Mouse (Mus musculus) CD4-positive helper T cell, adult 2 months (primary cell): ENCODE data around the gene Ankrd2.

Experiments used
- DNase-seq: peaks from one replicate; pipeline ENCODE4 v3.0.0-alpha.2; 2012; ENCODE audit warnings: low read depth, missing footprints, low spot score

Ankrd2 gene

GRCm38 (mm10) chr19:42035456-42036248, at the start of gene Ankrd2:
TSS of gene Ankrd2 (plus strand) at chr19:42036000.
- DNase-seq, result peak; percentile 79

DNA sequence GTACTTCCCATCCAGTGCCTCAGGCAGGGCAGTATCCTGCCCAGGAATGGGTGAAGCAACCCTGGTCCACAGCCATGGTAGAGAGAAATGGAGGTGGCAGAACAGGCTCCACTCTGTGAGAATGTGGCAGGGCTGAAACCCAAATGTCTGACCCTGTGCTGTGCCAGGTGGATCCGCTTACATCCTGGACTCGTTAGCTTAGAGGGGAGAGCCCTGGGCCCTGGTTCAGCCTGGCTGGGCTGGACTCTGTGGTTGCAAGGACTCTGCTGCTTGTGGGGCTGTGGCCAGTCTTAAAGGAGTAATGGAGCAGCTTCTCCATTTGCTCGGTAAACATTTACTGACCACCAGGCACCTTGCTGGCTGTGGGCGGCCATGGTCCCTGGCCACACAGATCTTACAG, 48.6 kb upstream of the Ankrd2 start:
- DNase-seq, result no peak

- no peak for DNase-seq
Observed at GRCm38 (mm10) chr19:41989810-41990209, 46.0 kb upstream of the Ankrd2 start.

DNA sequence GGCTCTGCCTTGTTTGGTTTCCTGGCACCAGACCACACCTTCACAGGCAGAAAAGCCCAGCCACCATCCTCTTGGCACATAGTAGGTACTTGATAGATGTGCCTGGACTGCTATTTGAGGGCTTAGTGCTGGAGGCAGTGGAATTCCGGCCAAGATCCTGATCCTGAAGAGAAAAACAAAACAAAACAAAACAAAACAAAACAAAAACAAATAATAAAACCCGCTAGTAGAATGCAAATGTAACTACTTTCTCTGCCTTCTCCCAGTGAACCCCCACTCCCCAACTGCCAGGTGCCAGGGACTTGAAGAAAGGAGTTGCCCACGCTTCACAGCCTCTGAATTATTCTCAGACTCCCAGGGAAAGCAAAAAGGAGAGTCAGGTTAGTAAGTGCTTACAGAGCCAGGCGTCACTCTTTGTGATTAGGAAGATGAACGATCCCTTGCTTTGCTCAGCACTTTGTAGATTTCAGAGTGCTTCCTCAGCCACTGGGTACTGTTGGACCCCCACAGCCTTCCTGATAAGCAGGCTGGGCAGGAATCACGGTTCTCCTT, 43.8 kb upstream of the Ankrd2 start:
- DNase-seq, result no peak

GRCm38 (mm10) chr19:41992971-41993370, 42.8 kb upstream of the Ankrd2 start:
- no peak for DNase-seq

DNA sequence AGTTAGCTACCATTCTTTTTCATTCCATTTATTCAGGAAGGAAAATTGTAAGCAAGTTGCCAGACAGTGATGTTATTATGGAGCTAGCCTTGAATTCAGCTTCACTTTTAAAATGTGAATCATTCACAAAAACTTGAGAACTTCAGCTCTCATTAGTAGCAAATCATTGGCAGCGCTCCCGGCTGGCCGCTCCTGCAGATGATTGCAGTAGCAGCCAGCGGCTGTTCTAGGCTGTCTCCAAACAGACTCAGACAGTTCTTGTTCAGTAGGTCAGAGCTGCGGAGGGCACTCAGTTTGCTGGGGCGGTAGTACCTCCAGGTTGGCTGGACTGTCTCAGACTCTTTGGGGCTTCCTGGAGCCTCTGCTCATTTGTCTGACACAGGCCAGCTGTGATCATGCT, 42.3 kb upstream of the Ankrd2 start:
- no peak for DNase-seq

- no peak for DNase-seq
Observed at GRCm38 (mm10) chr19:41994023-41994422, 41.8 kb upstream of the Ankrd2 start.

GRCm38 (mm10) chr19:41995483-41995882, 40.3 kb upstream of the Ankrd2 start:
- DNase-seq, result no peak

- no peak for DNase-seq
Observed at GRCm38 (mm10) chr19:41997090-41997489, 38.7 kb upstream of the Ankrd2 start.

DNA sequence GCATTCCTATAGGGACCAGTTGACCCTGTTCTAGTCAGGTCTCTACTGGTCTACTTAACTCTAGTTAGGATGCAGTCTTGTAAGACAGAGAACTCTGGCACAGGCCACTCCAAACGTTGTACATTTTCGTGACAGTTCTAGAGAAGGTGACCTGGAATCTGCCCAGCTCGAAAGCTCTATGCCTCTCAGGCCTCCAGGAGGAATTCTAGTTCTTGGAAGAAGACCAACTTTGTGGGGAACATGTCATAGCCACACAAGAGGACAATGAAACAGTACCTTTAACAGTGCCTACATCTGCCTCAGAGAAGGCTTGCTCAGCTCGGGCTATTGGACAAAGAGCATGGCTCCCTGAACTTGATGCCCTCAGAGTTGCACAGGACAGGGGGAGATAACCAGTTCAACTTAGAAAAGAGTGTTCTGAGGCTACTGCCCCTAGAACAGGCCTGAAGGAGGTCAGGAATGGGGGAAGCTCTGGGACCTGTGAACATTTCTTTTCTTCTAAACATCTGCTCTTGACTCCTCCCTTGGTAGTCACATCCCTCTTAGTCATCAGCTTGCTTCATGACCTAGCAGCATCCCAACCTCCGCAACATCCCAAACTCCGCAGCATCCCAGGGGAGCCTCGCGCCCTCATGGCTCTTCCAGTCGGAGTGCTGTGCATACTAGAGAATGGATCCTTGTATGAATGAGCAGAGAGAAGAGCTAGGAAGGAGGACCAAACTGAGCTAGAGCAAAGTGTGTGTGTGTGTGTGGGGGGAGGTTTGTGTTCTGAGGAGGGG, 36.8 kb upstream of the Ankrd2 start:
- DNase-seq, result no peak

DNA sequence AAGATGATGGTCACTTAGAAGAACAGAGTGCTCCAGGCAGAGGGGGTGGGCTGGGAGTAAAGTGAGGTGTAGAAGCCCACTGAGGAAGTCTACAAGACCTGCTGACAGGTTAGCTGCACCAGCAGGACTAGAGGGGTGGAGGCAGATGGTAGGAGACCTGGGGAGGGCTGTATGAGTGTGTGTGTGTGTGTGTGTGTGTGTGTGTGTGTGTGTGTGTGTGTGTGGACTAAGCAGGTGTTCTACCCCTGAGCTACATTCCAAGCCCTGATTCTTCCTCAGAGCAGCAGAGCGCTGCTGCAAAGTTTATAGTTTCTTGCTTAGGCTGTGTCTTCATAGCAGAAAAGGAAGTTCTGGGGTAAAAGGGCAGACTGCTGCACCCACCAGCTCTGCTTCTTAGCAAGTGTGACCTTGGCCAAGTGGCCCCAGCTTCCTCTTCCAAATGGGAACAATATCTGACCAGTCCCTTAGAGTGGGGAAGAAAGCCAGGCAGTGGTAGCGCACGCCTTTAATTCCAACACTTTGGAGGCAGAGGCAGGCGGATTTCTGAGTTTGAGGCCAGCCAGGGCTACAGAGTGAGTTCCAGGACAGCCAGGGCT, 36.0 kb upstream of the Ankrd2 start:
- DNase-seq, result no peak

DNA sequence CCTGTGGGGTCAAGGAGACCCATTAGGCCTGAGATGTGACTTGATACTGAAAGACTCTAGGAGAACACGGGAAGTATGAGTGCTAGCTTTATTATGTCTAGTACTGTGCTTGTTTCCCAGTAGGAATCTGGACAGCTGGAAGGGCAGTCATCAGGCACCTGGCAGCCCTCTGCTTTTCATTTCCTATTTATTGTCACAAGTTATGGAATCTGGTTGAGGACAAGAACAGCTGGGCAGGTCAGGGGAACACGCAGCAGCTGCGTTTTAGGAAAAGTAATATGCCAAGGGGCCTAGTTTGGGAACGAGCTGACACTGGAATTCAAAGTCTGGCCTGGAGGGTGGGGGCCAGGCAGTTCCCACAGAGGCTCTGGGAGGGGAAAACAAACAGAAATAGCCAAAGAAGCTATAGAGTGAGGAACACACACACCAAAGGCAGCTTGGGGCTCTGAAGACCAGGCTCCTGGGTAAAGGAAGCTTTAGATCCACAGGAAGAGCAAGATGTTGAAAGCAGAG, 35.3 kb upstream of the Ankrd2 start:
- no peak for DNase-seq

GRCm38 (mm10) chr19:42001253-42001980, 34.4 kb upstream of the Ankrd2 start:
- DNase-seq, result no peak

- no peak for DNase-seq
Observed at GRCm38 (mm10) chr19:42004258-42004657, 31.5 kb upstream of the Ankrd2 start.

GRCm38 (mm10) chr19:42005616-42006015, 30.2 kb upstream of the Ankrd2 start:
- DNase-seq, result no peak

DNA sequence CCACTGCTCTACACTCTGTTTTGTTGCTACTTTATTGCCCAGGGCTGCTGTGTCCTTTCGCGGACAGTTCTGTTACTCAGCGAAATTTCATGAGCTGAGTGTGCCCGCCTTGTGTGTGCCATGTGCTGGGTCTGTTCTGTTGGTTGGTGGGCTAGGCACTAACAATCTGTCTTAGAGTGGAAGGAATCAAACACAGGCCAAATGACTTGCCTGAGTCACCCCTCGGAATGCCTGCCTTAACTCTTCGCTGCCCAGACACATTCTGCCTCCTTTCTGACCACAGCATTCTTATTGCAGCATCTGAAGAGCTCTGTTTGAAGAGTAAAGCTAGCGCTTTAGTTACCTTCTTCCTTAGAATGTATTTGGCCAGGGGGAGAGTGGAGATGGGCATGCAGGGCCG, 29.2 kb upstream of the Ankrd2 start:
- DNase-seq, result no peak

DNA sequence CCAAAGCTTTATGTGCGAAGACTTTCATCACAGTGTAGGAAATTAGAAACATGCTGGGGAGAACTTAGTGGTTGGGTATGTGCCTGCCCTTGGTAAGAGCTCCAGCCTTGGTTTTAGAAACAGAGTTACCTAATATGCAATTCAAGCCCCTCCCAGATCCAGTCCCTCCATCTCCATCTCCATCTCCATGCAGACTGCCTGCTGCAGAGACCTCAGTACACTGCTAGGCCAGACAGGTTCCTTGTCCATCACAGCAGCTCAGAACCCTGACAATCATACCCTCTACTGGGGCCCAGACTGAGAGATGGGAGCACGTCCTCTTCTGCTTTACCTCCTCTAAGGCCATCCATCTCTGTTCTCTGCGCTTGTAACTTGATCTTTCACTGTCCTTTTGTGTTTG, 27.2 kb upstream of the Ankrd2 start:
- no peak for DNase-seq

DNA sequence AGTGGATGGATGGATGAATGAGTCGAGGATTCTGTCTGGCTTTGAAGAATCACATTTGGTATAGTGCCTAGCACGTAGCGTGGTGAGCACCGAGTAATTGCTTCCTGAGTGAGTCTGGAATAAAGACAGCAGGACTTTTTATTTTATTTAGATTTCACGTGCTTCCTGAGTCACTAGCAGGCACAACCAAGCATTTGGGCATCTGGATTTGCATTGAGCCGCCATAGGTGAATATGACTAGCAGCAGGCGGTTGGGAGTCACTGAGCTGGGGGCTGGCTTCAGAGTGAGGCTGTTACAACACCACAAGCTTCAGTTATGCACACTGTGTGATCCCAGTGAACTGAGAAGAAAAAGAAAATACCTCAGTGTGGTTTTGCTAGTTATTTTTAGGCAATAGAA, 26.7 kb upstream of the Ankrd2 start:
- DNase-seq, result no peak

GRCm38 (mm10) chr19:42010436-42010835, 25.4 kb upstream of the Ankrd2 start:
- no peak for DNase-seq

DNA sequence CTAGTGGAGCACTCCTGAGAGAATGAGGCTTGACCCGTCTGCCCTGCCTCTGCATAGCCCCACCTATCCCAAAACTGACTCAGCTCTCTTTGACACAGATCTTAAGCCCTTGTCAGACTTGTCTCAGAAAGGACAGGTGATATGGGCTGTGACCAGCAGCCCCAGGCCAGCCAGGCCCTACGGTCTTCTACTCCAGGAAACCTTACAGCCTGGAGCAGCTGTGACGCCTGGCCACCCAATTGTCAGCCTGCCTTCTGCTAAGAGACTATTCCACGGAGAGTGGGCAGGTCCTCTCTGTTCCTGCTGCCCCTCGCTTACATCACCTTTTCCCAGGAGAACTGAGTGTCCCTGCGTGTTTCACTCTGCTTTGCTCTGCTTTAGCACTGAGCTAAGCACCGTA, 24.7 kb upstream of the Ankrd2 start:
- DNase-seq, result no peak

GRCm38 (mm10) chr19:42014231-42014825, 21.5 kb upstream of the Ankrd2 start:
- no peak for DNase-seq
